25 mouse cellular contexts compared by ENCODE assay signal in genomic region chr10:40648776-40649175, GRCm38 (mm10). TPM values are rescaled to one million over a fixed set of nuclear protein-coding genes. Genes with fewer than 3 reads are reported as not detected.
DNase-seq lines count a peak whose midpoint lies in the region; TF ChIP-seq lines count a peak whose summit lies in the region.
"Had no signal": no experiment of that assay in that cellular context is flagged by ENCODE, and none has a peak within 500 bp of the region (broad histone marks: within the 10 kb centered on the region; RNA-seq: fewer than 3 reads in every experiment).

No protein-coding gene starts in this region.

- H3K27ac ChIP-seq in layer of hippocampus, adult 2 months: peak overlapping the region; percentile 43
- H3K27ac ChIP-seq: embryonic facial prominence, embryonic 12.5 days; forebrain, embryonic 12.5 days; forebrain, embryonic 15.5 days; heart, embryonic 15.5 days; hindbrain, embryonic 10.5 days; hindbrain, embryonic 13.5 days had no signal

- no peak overlapping the region for H3K4me3 ChIP-seq in layer of hippocampus, adult 2 months
- H3K4me3 ChIP-seq: embryonic facial prominence, embryonic 12.5 days; erythroblast, embryonic 14.5 days; forebrain, embryonic 12.5 days; forebrain, embryonic 15.5 days; heart, embryonic 12.5 days; heart, embryonic 15.5 days; hindbrain, embryonic 10.5 days; hindbrain, embryonic 13.5 days had no signal

- DNase-seq in layer of hippocampus, adult 2 months (ENCODE audit: low spot score in 2 of 2): no peak
- DNase-seq in layer of hippocampus, adult 8-10 months (ENCODE audit: low spot score in 2 of 2): no peak
- peak; percentile 31 for DNase-seq in 416B (ENCODE audit: low read depth)
- DNase-seq in NIH3T3 (ENCODE audit: low read depth): peak; percentile 52
- DNase-seq in cerebellum, adult 9-10 months: no peak
- DNase-seq in urinary bladder, postnatal 25 days (ENCODE audit: low spot score): no peak
- DNase-seq: adrenal gland, adult 8-10 months; adrenal gland, postnatal 25 days; B cell, adult 2 months; cerebellum, adult 11-12 months; cerebellum, adult 8-10 months; cerebellum, postnatal 14 days; gastrocnemius, postnatal 36 days; heart, postnatal 10 days; heart, postnatal 36 days had no signal

- no peak for TF ChIP-seq CTCF in layer of hippocampus, adult 2 months (conservative IDR thresholded peaks at IDR 0.05)

RNA-seq across cellular contexts. Expression of gene Ddo, which starts 19.0 kb away (rescaled TPM):
- total RNA-seq in layer of hippocampus, adult 2 months (2021): 10 to 100 TPM; 18.9 to 21.5 TPM
- total RNA-seq in layer of hippocampus, adult 8-10 months (2022): 10 to 100 TPM; 19.4 to 21.8 (median 20.7) TPM
- total RNA-seq: granulocyte monocyte progenitor cell, adult 5-6 weeks; MEL had no signal

RNA-seq across cellular contexts. Expression of gene Mettl24, which starts 34.3 kb away (rescaled TPM):
- total RNA-seq in layer of hippocampus, adult 2 months (2021): 1 to 10 TPM; 2.0 to 2.8 TPM
- total RNA-seq in layer of hippocampus, adult 8-10 months (2022): 1 to 10 TPM; 2.0 to 3.5 (median 3.3) TPM
- total RNA-seq: MEL had no signal

Comparison
In these comparisons a context has a peak if more than half of its experiments do, and no peak if none do; other contexts are left out.
1. DNase-seq: peak in 416B (single experiment) and NIH3T3 (single experiment); none in layer of hippocampus, adult 2 months (0 of 2), layer of hippocampus, adult 8-10 months (0 of 2), cerebellum, adult 9-10 months (single experiment) and urinary bladder, postnatal 25 days (single experiment).